Mouse (Mus musculus) C2C12 (cell line): ENCODE measurements around the gene Gnmt.

Source experiments
- CEBPB ChIP-seq: IDR thresholded peaks from one replicate; pipeline ENCODE4 v1.6.1; 2011; ENCODE audit warnings: low read depth, mild to moderate bottlenecking, control low read depth, moderate library complexity
- CTCF ChIP-seq: IDR thresholded peaks from one replicate; pipeline ENCODE4 v1.5.1; 2011; ENCODE audit not compliant: control insufficient read depth, insufficient read depth, insufficient read length
- FOSL1 ChIP-seq: IDR thresholded peaks from one replicate; pipeline ENCODE4 v1.8.0; 2011; ENCODE audit warnings: mild to moderate bottlenecking, low read length; ENCODE audit not compliant: poor library complexity, insufficient read depth, severe bottlenecking
- MAX ChIP-seq: IDR thresholded peaks from one replicate; pipeline ENCODE4 v1.6.1; 2011; ENCODE audit warnings: mild to moderate bottlenecking, control low read depth
- MYOD1 ChIP-seq: IDR thresholded peaks from one replicate; pipeline ENCODE4 v1.6.1; 2011; ENCODE audit warnings: low read depth; ENCODE audit not compliant: control insufficient read depth, insufficient read length
- MYOG ChIP-seq: IDR thresholded peaks from one replicate; pipeline ENCODE4 v1.6.1; 2011; ENCODE audit not compliant: control insufficient read depth, insufficient read length; ENCODE audit errors: extremely low read depth
- USF1 ChIP-seq: IDR thresholded peaks from one replicate; pipeline ENCODE4 v1.6.1; 2011; ENCODE audit warnings: low read depth, mild to moderate bottlenecking, control low read depth, moderate library complexity

DNA sequence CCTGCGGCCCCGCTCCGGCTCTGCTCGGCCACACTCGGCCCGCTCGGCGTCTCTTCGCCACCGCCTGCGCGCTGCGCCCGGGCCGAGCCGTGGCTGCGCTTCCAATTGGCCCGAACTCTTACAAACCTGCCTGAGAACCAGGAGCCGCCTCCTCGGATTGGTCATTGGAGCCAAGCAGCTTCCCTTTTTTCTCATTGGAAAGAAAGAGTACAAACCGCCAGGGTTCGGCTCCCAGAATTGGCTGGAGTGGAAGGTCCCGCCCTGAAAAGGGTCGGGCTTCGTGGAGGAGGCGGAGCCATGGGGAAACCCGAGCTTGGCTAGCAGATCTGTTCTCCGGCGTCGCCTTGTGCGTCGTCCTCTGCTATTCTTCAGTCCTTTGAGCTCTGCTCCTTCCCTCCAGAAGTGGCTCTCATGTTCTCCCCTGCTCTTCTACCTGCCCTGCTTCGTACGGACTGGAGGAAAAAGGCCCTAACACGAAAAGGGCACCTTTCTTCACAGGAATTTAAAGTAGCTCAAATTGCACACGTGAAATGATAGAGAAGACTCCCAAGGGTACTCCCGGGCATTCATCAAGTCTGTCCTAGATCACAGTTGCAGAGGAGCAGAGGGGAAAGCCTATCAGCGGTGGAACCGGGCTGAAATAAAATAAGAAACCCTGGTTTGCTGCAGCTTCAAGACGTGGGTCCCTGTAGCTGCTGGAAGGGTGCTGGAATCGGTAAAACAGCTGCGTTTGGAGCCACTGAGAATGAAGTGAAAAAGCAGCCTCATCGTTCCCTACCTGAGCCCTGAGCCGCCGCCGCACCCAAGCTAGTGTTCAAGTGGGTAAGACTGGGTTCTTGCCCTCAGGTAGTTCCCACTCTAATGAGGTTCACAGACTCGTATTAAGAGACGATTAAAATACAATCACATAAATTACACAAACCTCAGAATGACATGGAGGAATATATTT, 23.8 kb downstream of the Gnmt start, which contains the start of gene Ppp2r5d:
- TF ChIP-seq CTCF (no peak), USF1 (no peak), MYOD1 (no peak), CEBPB (no peak), MAX (peak; percentile 5), MYOG (no peak), FOSL1 (no peak)
